Mouse (Mus musculus): ENCODE measurements around the gene Swi5. TPM values are rescaled to one million over a fixed set of nuclear protein-coding genes. Genes with fewer than 3 reads are reported as not detected.
A peak's percentile ranks its signal among the peaks of the same experiment; 100 is the strongest.

Swi5 gene
- polyA plus RNA-seq, 1 experiment from 2014 or later: 447 TPM

DNA sequence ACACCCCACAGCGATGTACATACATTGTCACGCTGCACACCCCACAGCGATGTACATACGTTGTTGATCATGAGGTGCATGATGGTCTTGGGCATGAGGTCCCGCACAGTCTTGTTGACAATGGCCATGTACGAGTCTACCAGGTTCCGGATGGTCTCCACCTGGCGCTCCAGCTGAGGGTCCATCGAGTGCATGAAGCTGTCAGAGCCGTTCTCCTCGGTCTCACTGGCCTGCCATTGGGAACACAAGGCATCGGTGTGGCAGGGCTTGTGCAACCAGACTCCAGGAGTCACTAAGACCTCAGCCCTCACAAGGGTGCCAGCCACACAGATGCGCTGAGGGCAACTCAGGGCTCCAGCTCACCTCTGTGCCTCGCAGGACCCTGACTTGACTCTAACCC lies 27.0 kb upstream of the Swi5 start:
- Histone ChIP-seq H3K9me3 (ENCODE audit: control insufficient read depth, low read length) (no peaks in the 10 kb centered on the region), H3K9ac (ENCODE audit: low read depth, low read length) (no peak overlapping the region), H3K27me3 (replicated peaks; ENCODE audit: control insufficient read depth, insufficient read depth, low read length) (no peaks in the 10 kb centered on the region), H3K27ac (ENCODE audit: low read depth, low read length) (no peak overlapping the region), H3K4me1 (ENCODE audit: control insufficient read depth, insufficient read depth, low read depth, low read length) (peaks cover 8% of the 10 kb centered on the region), H3K36me3 (ENCODE audit: control insufficient read depth, insufficient read depth, low read length) (peaks cover 15% of the 10 kb centered on the region), H3K4me2 (ENCODE audit: low read length) (no peak overlapping the region), H3K4me3 (ENCODE audit: low read length) (no peak overlapping the region)
- no peak for ATAC-seq
- WGBS: 96% methylated on average over 14 of the region's 14 CpGs

GRCm38 (mm10) chr2:32312318-32312964 lies 24.6 kb upstream of the Swi5 start:
- ATAC-seq: peak; percentile 71
- no peaks in the 10 kb centered on the region for H3K9me3 ChIP-seq (ENCODE audit: control insufficient read depth, low read length)
- 2% methylated on average over 46 of the region's 56 CpGs for WGBS
- H3K9ac ChIP-seq (ENCODE audit: low read depth, low read length): peak overlapping the region; percentile 61
- H3K36me3 ChIP-seq (ENCODE audit: control insufficient read depth, insufficient read depth, low read length): peaks cover 27% of the 10 kb centered on the region
- H3K27ac ChIP-seq (ENCODE audit: low read depth, low read length): peak overlapping the region; percentile 46; the same call in 1 of the 2 replicates
- H3K27me3 ChIP-seq (replicated peaks; ENCODE audit: control insufficient read depth, insufficient read depth, low read length): no peaks in the 10 kb centered on the region
- peaks cover 8% of the 10 kb centered on the region for H3K4me1 ChIP-seq (ENCODE audit: control insufficient read depth, insufficient read depth, low read depth, low read length)
- H3K4me2 ChIP-seq (ENCODE audit: low read length): peak overlapping the region; percentile 75
- H3K4me3 ChIP-seq (ENCODE audit: low read length): peak overlapping the region; percentile 43

DNA sequence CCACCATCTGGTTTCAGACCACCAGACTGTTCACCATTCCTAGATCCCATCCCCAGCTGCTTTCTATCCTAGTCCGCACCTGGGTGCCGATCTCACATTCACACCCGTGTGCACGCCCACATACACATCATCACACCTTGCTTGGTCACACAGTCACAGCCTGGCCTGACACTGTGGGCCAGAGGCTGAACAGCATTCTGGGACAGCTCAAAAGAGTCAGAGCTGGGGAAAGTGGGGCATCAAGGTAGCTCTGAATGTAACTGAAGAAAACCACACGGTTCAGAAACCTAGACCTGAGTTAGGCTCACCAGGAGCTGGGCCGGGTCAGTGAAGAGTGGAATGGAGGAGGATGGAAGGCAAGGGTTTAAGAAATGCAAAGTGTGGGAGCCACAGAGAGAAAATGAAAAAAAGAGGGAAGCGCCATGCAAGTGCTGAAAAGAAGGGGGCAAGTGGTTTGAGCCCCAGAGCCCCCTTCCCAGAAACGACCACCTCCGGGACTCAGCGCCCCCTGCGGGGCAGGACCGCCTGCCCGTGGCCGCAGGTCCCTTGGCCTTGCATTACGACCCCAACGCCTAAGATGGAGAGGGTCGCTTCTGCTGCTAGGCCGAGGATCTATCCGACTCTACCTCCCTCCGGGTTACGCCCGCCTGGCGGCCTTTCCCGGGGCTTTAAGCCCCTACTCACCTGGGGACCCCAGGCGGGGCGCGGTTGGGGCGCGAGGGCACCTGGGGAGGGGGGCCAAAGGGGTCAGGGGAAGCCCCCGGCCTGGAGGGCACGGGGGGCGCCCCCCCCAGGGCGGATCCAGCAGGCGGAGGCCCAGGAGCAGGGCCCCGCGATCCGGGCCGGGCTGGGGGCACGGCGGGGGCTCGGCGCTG lies 23.8 kb upstream of the Swi5 start:
- Histone ChIP-seq H3K4me1 (ENCODE audit: control insufficient read depth, insufficient read depth, low read depth, low read length) (peaks cover 8% of the 10 kb centered on the region), H3K27ac (ENCODE audit: low read depth, low read length) (no peak overlapping the region; the same call in 1 of the 2 replicates), H3K4me3 (ENCODE audit: low read length) (peak overlapping the region; percentile 43), H3K36me3 (ENCODE audit: control insufficient read depth, insufficient read depth, low read length) (peaks cover 27% of the 10 kb centered on the region), H3K4me2 (ENCODE audit: low read length) (peak overlapping the region; percentile 75), H3K9ac (ENCODE audit: low read depth, low read length) (peak overlapping the region; percentile 61), H3K9me3 (ENCODE audit: control insufficient read depth, low read length) (no peaks in the 10 kb centered on the region), H3K27me3 (replicated peaks; ENCODE audit: control insufficient read depth, insufficient read depth, low read length) (no peaks in the 10 kb centered on the region)
- 17% methylated on average over 29 of the region's 42 CpGs for WGBS
- ATAC-seq: no peak

DNA sequence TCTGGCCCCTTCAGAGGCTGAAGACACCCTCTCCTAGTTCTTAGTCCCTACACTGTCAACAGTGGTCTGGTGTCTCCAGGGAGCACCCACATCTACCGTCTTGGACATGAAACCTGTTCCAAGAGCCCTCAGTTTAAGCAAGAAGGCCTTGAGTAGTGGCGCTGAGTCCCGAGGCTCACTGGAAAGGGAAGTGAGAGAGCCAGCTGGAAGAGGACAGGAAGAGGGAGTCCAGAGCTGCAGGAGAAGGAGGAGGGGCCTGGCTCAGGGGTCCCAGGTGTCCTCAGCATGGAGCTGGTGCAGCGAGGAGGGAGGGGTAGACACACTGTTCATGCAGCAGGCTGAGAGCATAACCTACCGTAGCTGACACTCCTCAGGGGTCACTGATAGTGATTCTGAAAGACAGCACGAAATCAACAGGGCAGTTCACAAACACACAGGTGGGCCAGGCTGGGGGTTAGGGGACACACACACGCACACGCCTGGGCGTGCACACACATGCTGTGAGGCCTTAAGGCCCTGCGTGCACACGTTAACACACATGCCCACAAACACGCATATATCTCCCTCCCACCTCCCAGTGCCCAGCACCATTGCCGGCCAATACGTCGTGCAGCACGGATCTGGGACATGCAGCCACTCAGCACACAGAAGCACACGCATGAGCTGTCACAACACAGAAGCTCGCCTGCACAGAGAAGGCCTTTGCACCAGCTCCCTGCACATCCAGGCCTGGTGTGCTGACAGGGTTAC lies 22.4 kb upstream of the Swi5 start:
- WGBS: 84% methylated on average over 18 of the region's 18 CpGs
- Histone ChIP-seq H3K27me3 (replicated peaks; ENCODE audit: control insufficient read depth, insufficient read depth, low read length) (no peaks in the 10 kb centered on the region), H3K36me3 (ENCODE audit: control insufficient read depth, insufficient read depth, low read length) (peaks cover 34% of the 10 kb centered on the region), H3K4me3 (ENCODE audit: low read length) (no peak overlapping the region), H3K4me2 (ENCODE audit: low read length) (no peak overlapping the region), H3K9ac (ENCODE audit: low read depth, low read length) (no peak overlapping the region), H3K9me3 (ENCODE audit: control insufficient read depth, low read length) (no peaks in the 10 kb centered on the region), H3K4me1 (ENCODE audit: control insufficient read depth, insufficient read depth, low read depth, low read length) (peaks cover 8% of the 10 kb centered on the region), H3K27ac (ENCODE audit: low read depth, low read length) (no peak overlapping the region)
- no peak for ATAC-seq

DNA sequence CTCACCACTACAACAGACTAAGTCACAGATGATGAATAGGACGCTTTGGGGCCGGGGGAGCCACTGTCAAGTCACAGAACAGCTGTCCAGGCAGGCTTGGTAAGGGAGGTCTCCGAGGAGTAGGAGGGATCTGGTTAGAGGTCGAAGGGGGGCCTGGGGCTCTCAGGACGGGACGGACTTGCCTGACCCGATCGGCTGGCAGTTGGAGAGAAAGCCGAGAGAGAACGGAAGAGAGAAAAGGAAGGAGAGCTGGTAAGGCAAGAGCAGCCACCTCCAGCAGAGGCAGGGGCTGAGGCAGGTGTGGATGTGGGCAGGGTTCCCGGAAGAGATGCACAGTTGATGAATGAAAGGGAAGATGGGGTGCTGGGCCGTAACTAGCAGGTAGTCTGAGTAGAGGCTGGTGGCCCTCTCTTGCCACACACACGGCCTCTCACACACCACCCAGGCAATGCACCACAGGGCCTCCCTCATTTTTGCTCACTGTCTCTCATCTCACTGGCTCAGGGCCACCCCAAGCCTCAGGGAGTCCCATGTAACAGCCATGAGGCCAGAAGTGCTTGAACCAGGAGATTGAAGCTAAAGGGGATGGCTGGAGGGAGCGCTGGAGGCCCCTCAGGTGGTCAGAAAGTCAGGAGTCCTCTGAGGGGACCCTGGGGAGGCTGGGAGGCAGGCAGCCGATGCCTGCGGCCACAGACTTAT lies 21.1 kb upstream of the Swi5 start:
- Histone ChIP-seq H3K4me1 (ENCODE audit: control insufficient read depth, insufficient read depth, low read depth, low read length) (peaks cover 8% of the 10 kb centered on the region), H3K4me3 (ENCODE audit: low read length) (no peak overlapping the region), H3K27ac (ENCODE audit: low read depth, low read length) (no peak overlapping the region), H3K9me3 (ENCODE audit: control insufficient read depth, low read length) (no peaks in the 10 kb centered on the region), H3K4me2 (ENCODE audit: low read length) (no peak overlapping the region), H3K36me3 (ENCODE audit: control insufficient read depth, insufficient read depth, low read length) (peaks cover 41% of the 10 kb centered on the region), H3K27me3 (replicated peaks; ENCODE audit: control insufficient read depth, insufficient read depth, low read length) (no peaks in the 10 kb centered on the region), H3K9ac (ENCODE audit: low read depth, low read length) (no peak overlapping the region; the same call in 1 of the 2 replicates)
- no peak for ATAC-seq
- WGBS: 91% methylated on average over 16 of the region's 16 CpGs

GRCm38 (mm10) chr2:32307941-32308760 lies 20.3 kb upstream of the Swi5 start:
- no peak overlapping the region for H3K4me3 ChIP-seq (ENCODE audit: low read length)
- WGBS: 40% methylated on average over 8 of the region's 8 CpGs
- peaks cover 8% of the 10 kb centered on the region for H3K4me1 ChIP-seq (ENCODE audit: control insufficient read depth, insufficient read depth, low read depth, low read length)
- H3K9ac ChIP-seq (ENCODE audit: low read depth, low read length): no peak overlapping the region
- no peak overlapping the region for H3K4me2 ChIP-seq (ENCODE audit: low read length)
- H3K9me3 ChIP-seq (ENCODE audit: control insufficient read depth, low read length): no peaks in the 10 kb centered on the region
- 0 out of 2 replicates have a peak, but pooled peaks have one; percentile 10 for ATAC-seq
- H3K36me3 ChIP-seq (ENCODE audit: control insufficient read depth, insufficient read depth, low read length): peaks cover 46% of the 10 kb centered on the region
- 0 out of 2 replicates have a peak overlapping the region, but pooled peaks have one; percentile 5 for H3K27ac ChIP-seq (ENCODE audit: low read depth, low read length)
- no peaks in the 10 kb centered on the region for H3K27me3 ChIP-seq (replicated peaks; ENCODE audit: control insufficient read depth, insufficient read depth, low read length)

DNA sequence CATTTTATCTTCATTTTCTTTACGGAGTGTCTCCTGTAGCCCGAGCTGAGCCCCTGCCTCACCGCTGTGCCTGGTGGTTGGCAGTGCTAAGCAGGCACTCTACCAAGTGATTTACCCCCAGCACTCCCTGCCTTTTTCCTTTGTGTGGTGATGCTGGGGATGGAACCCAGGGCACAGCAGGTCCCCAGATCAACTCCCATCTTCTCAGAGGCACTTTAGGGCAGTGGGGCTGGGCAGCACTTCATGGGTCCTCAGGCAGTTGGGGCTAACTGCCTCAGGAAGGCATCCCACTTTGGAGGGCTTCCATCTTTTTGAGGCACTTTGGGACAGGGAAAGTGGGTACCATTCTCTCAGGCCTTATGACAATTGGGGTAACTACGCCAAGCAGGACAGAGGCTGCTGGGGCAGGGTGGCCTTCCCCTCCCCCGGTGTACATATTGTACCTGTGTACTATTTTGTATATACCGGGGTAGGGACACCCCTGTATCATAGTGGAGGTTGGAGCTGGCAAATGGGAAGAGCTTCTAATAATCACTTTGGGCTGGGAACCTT lies 19.4 kb upstream of the Swi5 start:
- ATAC-seq: no peak
- no peak overlapping the region for H3K4me3 ChIP-seq (ENCODE audit: low read length)
- H3K9ac ChIP-seq (ENCODE audit: low read depth, low read length): no peak overlapping the region

GRCm38 (mm10) chr2:32306176-32306575 lies 18.3 kb upstream of the Swi5 start:
- H3K4me2 ChIP-seq (ENCODE audit: low read length): no peak overlapping the region
- H3K36me3 ChIP-seq (ENCODE audit: control insufficient read depth, insufficient read depth, low read length): peaks cover 63% of the 10 kb centered on the region
- no peak overlapping the region for H3K4me3 ChIP-seq (ENCODE audit: low read length)
- no peaks in the 10 kb centered on the region for H3K4me1 ChIP-seq (ENCODE audit: control insufficient read depth, insufficient read depth, low read depth, low read length)
- ATAC-seq: no peak
- no peaks in the 10 kb centered on the region for H3K9me3 ChIP-seq (ENCODE audit: control insufficient read depth, low read length)
- H3K9ac ChIP-seq (ENCODE audit: low read depth, low read length): no peak overlapping the region
- 84% methylated on average over 9 of the region's 9 CpGs for WGBS
- no peaks in the 10 kb centered on the region for H3K27me3 ChIP-seq (replicated peaks; ENCODE audit: control insufficient read depth, insufficient read depth, low read length)
- no peak overlapping the region for H3K27ac ChIP-seq (ENCODE audit: low read depth, low read length)

More for the DNA sequence above, 19.4 kb upstream of the Swi5 start:
- 91% methylated on average over 6 of the region's 6 CpGs for WGBS
- no peaks in the 10 kb centered on the region for H3K9me3 ChIP-seq (ENCODE audit: control insufficient read depth, low read length)
- H3K36me3 ChIP-seq (ENCODE audit: control insufficient read depth, insufficient read depth, low read length): peaks cover 55% of the 10 kb centered on the region
- H3K27me3 ChIP-seq (replicated peaks; ENCODE audit: control insufficient read depth, insufficient read depth, low read length): no peaks in the 10 kb centered on the region
- H3K4me2 ChIP-seq (ENCODE audit: low read length): no peak overlapping the region
- no peak overlapping the region for H3K27ac ChIP-seq (ENCODE audit: low read depth, low read length)
- H3K4me1 ChIP-seq (ENCODE audit: control insufficient read depth, insufficient read depth, low read depth, low read length): peaks cover 8% of the 10 kb centered on the region
